Mouse (Mus musculus) small intestine, adult 2 months (tissue): ENCODE results near the gene Tescl.

Experiments
- CTCF ChIP-seq: fragments of 200-500 bp; IDR thresholded peaks from 2 replicates; pipeline ENCODE4 v1.5.1; 2012; ENCODE audit warnings: low read depth, mild to moderate bottlenecking, control low read depth, inconsistent platforms, low read length, moderate library complexity, mixed read lengths; ENCODE audit not compliant: insufficient replicate concordance, insufficient read length; ENCODE audit errors: extremely low read depth
- POLR2A ChIP-seq: fragments of 200-500 bp; IDR thresholded peaks from 2 replicates; pipeline ENCODE4 v1.6.1; 2012; ENCODE audit warnings: low read depth, mild to moderate bottlenecking, control low read depth, inconsistent platforms, low read length, moderate library complexity

DNA sequence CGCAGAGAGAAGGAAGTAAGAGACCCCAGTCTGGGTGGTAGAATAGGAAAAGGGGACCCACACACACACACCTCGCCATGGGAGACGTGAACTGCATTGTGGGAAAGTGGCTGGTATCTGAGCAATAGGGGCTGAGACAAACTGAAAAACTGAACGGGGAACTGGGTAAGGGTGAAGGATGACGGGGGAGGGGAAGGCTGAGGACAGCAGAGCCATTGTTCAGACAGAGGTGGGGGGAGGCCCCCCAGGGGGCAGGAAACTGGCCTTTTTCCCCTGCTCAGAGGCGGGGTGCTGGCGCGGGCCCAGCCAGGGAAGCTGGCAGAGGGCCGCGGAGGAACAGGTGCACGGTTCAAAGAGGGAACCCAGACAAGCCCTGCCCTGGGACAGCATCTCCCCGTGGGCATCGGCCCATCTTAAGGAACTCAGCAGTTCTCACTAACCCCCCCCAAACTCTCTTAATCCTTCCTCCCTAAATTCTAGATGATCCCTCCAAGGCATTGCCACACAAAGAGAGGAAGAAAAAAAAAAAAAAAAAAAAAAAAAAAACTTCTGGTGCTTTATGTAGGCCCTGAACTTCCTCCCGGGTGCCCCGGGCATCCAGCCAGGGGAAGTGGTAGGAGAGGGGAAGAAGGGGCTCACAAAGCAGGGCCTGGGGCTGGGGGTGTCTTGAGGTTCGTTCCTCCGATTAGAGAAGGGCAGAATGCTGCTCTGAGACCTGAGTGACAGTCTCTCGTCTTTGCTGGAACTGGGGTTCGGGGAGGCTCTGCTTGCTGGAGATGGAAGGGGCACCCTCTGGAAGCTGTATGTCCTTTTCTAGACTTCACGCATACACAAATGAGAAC lies 40.0 kb upstream of the Tescl start:
- TF ChIP-seq POLR2A = no peak
- TF ChIP-seq CTCF = no peak
